Mouse (Mus musculus) left cerebral cortex, postnatal 36 days (tissue): ENCODE measurements around the gene Tubb2a. TPM values are rescaled to one million over a fixed set of nuclear protein-coding genes. Genes with fewer than 3 reads are reported as not detected.

Experiments used
- DNase-seq, 2 experiments: peaks; one replicate each; pipeline ENCODE4 v3.0.0; 2021 to 2022; ENCODE audit warnings: low spot score in 2 of 2, mixed read lengths in 1 of 2
- intact Hi-C: fragments of 180-260 bp; cut with DNase I; formaldehyde crosslinking; loops from one replicate; pipeline ENCODE4 v1.15.1; 2025
- total RNA-seq, 2 experiments: library from RNA; stranded (reverse); gene quantifications; 2 replicates each; pipeline ENCODE4 v1.2.3; 2021

Gene Tubb2a
- total RNA-seq, 2 experiments from 2014 or later, result 839 to 952 TPM

DNA sequence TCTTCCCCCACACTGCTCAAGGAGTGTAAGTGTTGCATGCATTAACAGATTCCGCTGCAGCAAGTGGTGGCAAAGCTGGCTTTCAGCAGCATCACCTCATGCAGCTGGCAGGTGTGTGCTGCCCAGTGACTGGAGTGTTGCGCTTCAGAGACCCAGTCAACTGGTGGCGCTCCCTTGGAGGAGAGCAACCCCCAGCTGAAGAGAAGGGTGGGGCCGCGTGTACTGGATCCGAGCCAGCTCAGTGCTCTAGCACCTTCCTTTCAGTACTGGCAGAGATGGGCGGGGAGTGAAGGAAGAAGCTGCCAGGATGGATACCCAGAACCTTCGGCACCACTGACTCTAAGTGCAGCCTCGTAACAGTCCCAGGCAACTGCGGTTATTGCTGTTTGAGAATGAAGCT is 15.3 kb downstream of the Tubb2a start:
- DNase-seq, result no peak
- intact Hi-C loops, result no loop called here

DNA sequence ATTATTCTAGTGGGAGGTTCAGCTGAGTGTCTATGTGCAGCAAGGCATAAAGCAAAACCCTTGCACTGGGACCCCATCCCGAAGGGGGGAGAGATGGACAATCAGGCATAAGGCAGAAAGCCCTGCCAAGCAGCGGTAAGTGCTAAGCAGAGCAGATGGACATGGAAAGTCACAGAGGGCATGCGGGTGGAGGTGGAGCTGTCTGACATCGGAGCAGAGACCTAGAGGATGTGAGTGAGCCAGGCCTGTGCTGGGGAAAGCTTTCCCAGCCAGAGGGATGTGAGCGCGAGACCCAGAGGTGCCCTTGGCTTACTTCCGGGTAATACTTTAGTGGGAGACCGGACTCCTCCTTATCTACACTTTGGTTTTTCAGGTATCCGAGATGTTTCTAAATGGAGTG is 17.7 kb downstream of the Tubb2a start:
- intact Hi-C loops, result no loop called here
- DNase-seq, result no peak

DNA sequence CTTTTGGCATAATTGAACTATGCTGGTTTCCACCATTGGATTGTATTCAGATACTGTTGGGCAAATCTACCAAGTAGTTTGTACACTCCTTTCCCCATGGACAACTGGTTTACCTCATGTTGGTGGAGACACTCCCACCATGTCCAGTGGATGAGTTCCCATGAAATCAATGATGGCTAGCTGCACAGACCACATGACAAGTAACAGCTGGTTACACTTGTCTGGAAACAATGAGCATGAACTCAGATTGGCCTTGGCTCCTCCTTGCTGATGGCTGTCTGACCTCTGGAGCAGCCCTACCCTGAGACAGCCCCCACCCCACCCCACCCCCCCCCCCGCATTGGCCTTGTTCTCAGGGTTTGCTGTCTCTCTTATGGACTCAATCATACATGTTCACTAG is 20.6 kb downstream of the Tubb2a start:
- no peak for DNase-seq
- intact Hi-C loops, result no loop called here

DNA sequence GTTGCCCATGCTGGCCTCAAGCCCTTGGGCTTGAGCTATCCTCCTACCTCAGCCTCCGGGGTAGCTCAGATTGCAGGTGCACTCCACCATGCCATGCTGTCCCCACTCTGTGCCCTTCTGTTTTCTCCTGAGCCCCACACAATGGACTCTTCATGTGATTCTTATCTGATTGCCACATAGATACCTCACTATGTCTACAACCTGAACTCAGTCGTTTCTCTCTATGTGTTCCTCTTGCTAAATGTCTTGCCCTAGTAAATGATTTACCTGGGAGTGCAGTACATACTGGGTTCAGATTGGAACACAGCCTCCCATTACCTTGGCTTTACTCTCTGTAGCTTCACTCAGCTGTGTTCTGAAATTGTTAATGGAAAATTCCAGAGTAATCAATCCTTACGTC is 22.8 kb downstream of the Tubb2a start:
- intact Hi-C loops, result no loop called here
- no peak for DNase-seq

DNA sequence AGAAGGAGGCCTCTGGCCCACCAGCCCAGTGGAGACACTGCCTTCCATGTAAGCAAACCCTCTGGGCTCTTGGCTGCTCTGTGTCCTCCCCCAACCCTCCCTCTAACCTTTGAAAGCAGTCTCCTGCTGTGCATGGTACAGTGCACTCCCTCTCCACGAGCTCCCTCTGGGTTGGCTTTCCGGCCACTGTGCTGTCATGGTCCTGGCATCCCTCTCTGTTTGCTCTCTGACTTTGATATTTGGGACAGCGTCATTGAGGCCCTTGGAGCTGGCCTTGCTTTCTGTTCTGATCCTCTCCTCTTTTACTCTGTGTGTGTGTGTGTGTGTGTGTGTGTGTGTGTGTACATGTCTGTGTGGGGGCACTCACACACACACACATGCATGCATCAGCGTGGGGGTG is 23.4 kb downstream of the Tubb2a start:
- intact Hi-C loops, result no loop called here
- no peak for DNase-seq

DNA sequence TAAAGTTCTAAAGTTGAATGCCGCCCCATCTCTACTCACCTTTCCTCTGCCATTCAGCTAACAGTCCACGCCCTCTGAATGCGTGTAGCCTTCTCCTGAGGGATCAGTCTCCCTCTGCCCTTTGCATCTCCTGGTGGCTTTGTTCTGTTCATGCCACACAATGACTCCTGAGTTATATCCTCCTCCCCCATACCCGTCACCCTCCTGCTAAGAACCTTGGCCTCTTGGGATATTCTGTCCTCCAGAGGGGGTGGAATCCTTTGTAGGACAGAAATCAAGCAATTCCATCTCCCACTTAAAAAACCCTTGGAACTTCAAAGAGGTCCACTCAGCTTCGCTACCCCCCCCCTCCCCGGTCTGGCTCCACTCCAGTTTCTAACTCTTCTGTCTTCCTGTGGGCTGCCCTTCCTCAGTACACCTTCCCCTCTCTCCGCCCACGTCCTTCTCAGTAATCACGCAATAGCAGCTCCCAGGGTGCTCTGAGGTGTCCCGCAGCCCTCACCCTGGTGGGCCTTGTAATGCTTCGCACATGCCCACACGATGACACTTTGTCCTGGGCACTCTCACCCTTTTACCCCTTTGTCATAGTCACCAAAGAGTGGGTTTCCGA is 24.0 kb downstream of the Tubb2a start:
- DNase-seq, result no peak
- intact Hi-C loops, result no loop called here

DNA sequence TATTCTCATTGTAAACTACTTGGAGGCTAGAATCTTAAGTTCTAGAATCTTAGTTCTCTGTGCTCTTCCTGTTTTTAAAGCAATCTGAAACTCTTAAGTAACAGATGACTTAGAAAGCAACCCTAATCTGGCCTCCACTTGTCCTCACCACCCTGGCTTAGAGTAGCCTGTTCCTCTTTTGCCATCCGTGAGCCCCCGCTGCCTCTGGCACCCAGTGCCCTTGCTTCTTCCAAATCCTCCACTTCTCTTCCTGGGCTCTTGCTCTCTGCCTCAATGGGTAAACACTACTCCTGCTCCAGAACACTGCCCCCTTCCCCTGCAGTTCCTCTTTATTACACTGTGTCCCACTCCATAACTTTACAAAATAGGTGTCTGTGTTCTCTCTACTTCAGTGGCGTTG is 26.1 kb downstream of the Tubb2a start:
- no peak for DNase-seq
- intact Hi-C loops, result no loop called here

DNA sequence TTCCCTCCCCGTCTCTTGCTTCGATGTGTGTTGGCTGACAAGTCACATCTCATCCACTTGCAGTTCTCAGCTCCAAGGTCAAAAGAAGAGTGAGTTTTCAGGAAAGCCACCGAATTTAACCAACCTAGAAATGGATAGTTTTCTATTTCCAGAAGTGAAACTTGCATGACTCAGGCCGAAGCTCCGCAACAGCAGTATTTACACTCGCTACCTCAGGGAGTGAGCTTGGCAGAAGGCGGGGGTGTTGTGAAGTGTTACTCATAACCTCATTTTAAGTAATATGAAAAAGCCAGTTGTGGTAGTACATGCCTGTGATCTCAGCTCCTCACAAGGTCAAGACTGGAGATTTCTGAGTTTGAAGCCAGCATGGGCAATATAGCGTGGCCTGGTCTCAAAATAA is 27.3 kb downstream of the Tubb2a start:
- intact Hi-C loops, result no loop called here
- DNase-seq, result peak; percentile 34 to 51

DNA sequence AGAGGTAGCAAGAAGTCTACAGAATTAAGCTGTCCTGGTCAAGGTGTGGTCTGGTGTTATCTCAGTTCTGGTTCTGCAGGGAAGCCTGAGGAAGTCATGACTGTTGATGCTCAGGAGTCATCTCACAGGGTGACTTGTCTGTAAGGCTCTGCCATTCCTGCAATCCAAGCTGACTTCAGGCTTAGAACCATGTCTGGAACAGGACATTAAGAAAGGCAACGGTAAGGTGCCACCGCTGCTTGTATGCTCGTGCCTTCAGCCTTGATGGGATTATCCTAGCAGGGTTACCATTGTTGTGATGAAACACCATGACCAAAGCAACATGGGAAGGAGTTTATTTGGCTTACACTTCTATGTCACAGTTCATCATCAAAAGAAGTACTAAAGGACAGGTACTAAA is 30.3 kb downstream of the Tubb2a start:
- intact Hi-C loops, result loop anchor here (5.0 kb wide), 2 partner anchors 40 to 590 kb away; no protein-coding TSS in a partner anchor
- DNase-seq, result no peak

DNA sequence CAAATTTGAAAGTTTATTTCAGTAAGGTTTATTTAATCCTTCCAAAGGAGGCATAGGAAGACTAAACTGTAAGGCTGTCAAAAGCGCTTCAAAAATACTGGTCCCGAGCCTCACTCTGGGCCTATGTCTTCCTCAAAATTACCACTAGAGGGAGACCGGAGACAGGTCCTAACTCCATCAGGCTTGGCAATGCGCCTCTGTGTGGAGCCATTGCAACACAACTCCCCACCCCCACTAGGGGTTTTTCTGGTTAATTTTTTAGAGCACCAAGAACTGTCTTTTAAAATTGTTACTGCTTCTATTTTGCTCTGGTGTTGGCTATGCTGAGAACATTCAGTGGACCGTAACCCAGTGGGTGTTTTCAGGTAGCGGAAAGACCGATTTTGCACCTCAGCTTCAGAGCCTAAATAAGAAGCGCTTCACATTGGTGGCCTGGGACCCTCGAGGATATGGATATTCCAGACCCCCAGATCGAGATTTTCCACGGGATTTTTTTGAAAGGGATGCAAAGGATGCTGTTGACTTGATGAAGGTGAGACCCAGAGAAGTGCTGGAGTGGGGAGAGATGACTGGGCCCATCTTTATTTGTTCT is 31.3 kb downstream of the Tubb2a start:
- intact Hi-C loops, result loop anchor here (1.0 to 5.0 kb wide), 3 partner anchors 41 to 591 kb away; no protein-coding TSS in a partner anchor
- peak; percentile 69 to 72 for DNase-seq

DNA sequence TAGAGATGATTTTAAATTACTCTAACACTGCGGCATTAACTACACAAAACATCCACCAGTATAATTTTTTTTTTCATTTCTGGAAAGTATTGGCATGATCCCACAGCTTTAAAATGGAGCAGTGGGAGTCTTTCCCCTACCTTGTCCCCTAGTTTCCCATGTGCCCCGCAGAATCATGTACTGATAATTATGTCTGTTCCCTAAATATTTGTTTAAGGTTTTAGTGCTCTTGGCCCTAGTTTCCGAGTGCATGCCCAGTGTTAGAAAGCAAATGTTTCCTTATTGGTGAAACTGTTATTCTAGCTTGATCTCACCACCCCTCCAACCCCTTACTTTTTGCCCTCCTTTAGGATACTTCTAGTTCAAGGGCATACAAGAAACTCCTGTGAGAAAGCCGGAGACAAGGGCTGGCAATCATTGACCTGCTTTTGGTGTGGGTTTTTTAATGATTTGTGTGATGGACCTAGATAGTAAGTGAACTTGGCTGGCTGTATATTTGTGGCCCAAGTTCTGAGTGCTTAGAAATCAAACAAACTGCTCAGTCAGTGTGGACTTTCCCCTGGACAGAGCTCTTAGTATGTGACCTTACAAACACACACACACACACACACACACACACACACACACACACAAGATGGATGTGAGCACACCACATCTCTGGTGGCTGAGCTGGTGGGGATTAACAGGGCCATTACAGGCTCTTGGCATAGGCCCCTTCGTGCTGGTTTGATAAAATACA is 32.1 kb downstream of the Tubb2a start:
- intact Hi-C loops, result loop anchor here (1.0 to 5.0 kb wide), 3 partner anchors 42 to 592 kb away; no protein-coding TSS in a partner anchor
- no peak for DNase-seq

DNA sequence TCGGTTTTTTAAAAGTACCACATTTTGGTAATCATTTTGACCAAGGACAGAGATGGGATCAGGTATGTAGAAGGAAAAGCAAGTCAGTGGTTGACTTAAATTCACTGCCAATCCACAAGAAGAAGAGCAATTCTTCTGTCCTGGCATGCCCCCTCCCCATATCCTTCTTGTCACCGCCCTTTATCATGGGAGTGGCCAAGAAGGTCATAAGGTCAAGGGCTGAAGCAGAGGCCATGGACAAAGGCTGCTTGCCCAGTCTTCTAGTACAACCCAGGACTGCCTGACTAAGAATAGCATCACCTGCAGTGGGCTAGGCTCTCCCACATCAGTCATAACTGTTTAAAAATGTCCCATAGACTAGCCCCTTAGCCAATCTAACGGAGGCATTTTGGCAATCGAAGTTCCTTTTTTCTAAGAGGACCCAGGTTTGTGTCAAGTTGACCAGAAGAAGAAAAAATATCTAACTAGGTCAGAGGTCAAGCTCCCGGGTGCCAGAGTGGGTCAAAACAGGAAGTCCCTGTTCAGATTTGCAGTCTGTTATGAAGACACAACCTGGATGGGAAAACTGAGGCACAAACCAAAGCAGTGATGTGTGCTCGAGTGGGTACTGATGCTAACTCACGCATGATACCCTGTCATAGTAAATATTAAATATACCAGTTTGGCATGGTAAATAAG is 34.0 kb downstream of the Tubb2a start:
- no peak for DNase-seq
- intact Hi-C loops, result no loop called here

DNA sequence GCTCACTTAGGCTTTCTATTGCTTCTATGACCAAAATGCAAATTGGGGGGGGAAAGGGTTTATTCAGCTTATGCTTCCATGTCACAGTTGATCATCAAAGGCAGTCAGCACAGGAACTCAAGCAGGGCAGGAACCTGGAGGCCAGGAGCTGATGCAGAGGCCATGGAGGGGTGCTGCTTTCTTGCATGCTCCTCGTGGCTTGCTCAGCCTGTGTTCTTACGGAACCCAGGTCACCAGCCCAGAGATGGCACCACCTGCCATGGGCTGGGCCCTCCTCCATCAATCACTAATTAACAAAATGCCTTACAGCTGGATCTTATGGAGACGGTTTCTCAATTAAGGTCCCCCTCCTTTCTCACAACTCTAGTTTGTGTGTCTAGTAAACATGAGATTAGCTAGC is 37.7 kb downstream of the Tubb2a start:
- intact Hi-C loops, result no loop called here
- no peak for DNase-seq

DNA sequence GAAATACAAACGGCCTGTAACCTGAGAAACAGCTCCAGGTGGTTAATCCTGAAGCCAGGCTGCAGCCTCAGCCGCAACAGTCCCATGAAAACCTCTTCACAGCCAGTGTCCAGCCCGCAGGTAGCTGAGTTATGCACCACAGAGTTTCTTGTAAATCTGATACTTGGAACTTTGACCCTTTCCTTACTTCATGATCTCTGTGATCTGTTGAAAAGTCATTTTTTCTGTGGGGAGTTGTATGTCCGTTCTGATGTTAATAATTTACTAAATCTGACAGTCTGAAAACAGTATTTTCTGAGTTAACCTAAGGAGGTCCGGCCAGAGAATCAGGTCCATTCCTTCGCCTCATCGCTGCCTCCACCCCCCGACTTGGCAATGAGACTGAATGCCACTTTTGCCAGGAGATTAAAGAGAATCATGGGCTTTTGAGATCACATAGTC is 38.9 kb downstream of the Tubb2a start:
- intact Hi-C loops, result loop anchor here (10.0 kb wide), 1 partner anchor 836 kb away; the partner anchor contains the start of gene Prpf4b

DNA sequence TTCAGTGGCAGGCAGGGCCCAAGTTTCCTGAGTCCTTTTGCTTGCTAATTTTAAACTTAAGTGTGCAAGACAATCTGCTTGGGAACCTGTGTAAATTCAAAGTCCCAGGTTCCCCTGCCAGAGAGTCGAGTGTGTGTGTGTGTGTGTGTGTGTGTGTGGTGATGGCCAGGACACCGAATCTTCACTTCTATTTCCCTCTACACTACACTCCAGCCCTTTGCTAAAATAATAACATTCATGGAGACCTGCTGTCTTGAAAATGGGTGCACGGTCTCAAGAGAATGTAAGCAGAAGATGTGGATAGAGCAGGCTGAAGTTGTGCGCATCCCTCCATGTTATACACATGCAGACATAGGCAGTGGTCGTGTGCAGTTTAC is 39.8 kb downstream of the Tubb2a start:
- intact Hi-C loops, result loop anchor here (10.0 kb wide), 1 partner anchor 837 kb away; the partner anchor contains the start of gene Prpf4b
- peak in 1 of 2 experiments; percentile 16 for DNase-seq

More for the DNA sequence above, 38.9 kb downstream of the Tubb2a start:
- DNase-seq, result no peak

DNA sequence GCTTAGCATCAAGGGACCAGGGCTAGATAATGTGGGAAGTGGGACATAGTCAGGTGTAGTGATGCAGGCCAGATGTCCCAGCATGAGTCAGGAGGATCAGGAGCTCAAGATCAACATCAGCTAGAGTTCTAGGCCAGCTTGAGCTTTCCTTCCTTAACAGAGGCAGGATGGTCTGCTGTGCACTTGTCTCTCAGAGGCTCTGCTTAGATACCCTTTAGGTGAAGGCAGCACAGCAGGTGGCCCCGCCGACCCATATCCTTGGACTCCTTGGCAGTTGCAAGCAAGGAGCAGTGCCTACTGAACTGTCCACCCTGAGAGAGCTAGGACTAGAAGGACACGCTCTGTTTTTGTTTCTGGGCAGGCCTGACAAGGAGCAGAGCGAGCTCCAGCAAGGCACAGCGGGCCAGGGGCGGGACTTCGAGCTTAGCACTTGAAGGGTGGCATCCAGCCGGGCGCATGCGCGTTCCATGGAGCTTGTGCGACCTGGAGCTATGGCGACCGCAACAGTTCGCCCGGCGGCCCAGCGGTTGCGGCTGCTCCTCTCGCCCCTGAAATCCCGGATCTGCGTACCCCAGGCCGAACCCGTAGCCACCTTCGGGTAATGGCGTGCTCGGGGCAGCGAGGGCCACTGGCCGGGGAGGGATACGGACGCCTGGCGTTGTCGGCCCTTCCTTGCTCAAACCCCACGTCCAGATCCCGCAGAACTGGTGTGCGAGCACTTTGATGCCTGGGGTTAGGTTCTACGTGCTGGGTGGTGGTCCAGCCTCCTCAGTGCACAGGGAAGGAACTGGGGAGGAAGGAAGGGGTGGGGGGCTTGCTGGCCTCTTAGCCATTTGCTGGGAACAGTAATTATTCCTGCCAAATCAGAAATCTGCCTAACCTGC is 40.4 kb downstream of the Tubb2a start, which contains the start of gene Bphl:
Gene Bphl, plus strand, starts transcription at position 426 of the 884 bp plus-strand sequence.
- intact Hi-C loops, result loop anchor here (10.0 kb wide), 1 partner anchor 837 kb away; the partner anchor contains the start of gene Prpf4b
- peak; percentile 92 to 93 for DNase-seq

DNA sequence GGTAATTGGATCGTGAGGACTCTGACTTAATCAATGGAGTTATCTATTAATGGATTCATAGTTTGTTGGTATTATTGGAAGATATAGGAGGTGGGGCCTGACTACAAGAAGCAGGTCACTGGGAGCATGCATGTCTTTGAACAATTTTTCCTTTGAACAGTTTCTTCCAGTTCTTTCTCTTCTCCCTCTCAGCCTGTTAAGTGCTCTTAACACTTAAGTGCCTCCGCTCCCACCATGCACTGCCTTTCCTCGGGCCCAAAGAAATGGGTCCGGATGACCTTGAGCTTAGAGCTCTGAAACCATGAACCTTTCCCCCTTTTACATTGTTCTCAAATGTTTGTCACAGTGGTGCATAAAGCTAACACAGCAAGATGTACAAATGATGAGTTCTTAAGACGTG is 41.1 kb downstream of the Tubb2a start:
- no peak for DNase-seq
- intact Hi-C loops, result loop anchor here (10.0 kb wide), 1 partner anchor 838 kb away; the partner anchor contains the start of gene Prpf4b

DNA sequence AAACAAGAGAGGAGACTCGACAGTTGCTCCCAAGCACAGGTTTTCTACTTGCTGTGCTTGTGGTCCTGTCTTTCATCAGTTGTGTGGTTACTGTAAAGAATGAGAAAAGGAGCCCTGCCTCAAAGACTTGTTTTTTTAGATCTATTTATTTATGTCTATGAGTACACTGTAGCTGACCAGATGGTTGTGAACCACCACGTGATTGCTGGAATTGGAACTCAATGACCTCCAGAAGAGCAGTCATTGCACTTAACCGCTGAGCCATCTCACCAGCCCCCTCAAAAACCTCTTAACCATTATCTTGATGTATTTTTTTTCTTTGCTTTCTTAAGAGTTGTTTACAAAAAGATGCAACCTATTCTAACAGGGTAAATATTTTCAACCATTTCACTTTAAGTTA is 42.4 kb downstream of the Tubb2a start:
- intact Hi-C loops, result loop anchor here (10.0 kb wide), 1 partner anchor 839 kb away; the partner anchor contains the start of gene Prpf4b

DNA sequence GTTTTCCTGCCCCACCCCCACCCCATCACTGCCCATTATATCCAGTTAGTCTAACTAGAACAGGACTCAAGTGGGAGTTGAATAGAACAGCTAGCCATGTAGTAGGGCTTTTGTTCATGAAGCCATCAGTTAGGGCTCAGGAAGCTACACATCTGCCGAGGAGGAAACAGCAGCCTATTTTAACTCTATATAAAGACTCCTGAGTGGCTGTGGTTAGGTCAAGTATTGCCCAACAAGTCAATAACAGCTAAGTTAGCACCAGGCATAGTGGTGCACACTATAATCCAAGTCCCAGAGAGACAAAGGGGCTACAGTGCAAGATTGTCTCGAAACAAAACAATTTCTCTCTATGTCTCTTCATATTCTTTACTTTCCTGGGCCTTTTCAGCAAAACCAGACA is 45.8 kb downstream of the Tubb2a start:
- DNase-seq, result no peak
- intact Hi-C loops, result loop anchor here (10.0 kb wide), 1 partner anchor 843 kb away; the partner anchor contains the start of gene Prpf4b

More for the DNA sequence above, 42.4 kb downstream of the Tubb2a start:
- no peak for DNase-seq
